Mouse (Mus musculus) A20 (cell line): Measurements from ENCODE around the gene Mgat5.

ENCODE experiments used
- DNase-seq: peaks from one replicate; pipeline ENCODE4 v3.0.0-alpha.2; 2011; ENCODE audit warnings: low read depth, low spot score

The Mgat5 gene

GRCm38 (mm10) chr1:127434829-127435228 lies 230.0 kb downstream of the Mgat5 start:
- no peak for DNase-seq

GRCm38 (mm10) chr1:127437091-127437490 lies 232.3 kb downstream of the Mgat5 start:
- no peak for DNase-seq

GRCm38 (mm10) chr1:127439452-127439891 lies 234.7 kb downstream of the Mgat5 start:
- no peak for DNase-seq

- no peak for DNase-seq
Measured at GRCm38 (mm10) chr1:127441007-127441406, 236.2 kb downstream of the Mgat5 start.

- DNase-seq: peak; percentile 19
Measured at GRCm38 (mm10) chr1:127441736-127442135, 236.9 kb downstream of the Mgat5 start.

- peak; percentile 12 for DNase-seq
Measured at GRCm38 (mm10) chr1:127442880-127443877, 238.4 kb downstream of the Mgat5 start.

GRCm38 (mm10) chr1:127444836-127445485 lies 240.1 kb downstream of the Mgat5 start:
- DNase-seq: no peak

- no peak for DNase-seq
Measured at GRCm38 (mm10) chr1:127453397-127453796, 248.6 kb downstream of the Mgat5 start.

GRCm38 (mm10) chr1:127459015-127459451 lies 254.2 kb downstream of the Mgat5 start:
- peak; percentile 56 for DNase-seq

- no peak for DNase-seq
Measured at GRCm38 (mm10) chr1:127459576-127459975, 254.8 kb downstream of the Mgat5 start.

- no peak for DNase-seq
Measured at GRCm38 (mm10) chr1:127461017-127461416, 256.2 kb downstream of the Mgat5 start.

GRCm38 (mm10) chr1:127464041-127464440 lies 259.2 kb downstream of the Mgat5 start:
- no peak for DNase-seq

GRCm38 (mm10) chr1:127465292-127465691 lies 260.5 kb downstream of the Mgat5 start:
- DNase-seq: no peak

GRCm38 (mm10) chr1:127467238-127467637 lies 262.4 kb downstream of the Mgat5 start:
- DNase-seq: no peak

- DNase-seq: peak; percentile 12
Measured at GRCm38 (mm10) chr1:127470175-127470574, 265.4 kb downstream of the Mgat5 start.

- no peak for DNase-seq
Measured at GRCm38 (mm10) chr1:127475756-127476155, 270.9 kb downstream of the Mgat5 start.

- DNase-seq: no peak
Measured at GRCm38 (mm10) chr1:127482911-127483310, 278.1 kb downstream of the Mgat5 start.

GRCm38 (mm10) chr1:127484188-127484587 lies 279.4 kb downstream of the Mgat5 start:
- DNase-seq: peak; percentile 11

- peak; percentile 61 for DNase-seq
Measured at GRCm38 (mm10) chr1:127484826-127485225, 280.0 kb downstream of the Mgat5 start.

GRCm38 (mm10) chr1:127487161-127487560 lies 282.3 kb downstream of the Mgat5 start:
- DNase-seq: peak; percentile 68

- peak; percentile 50 for DNase-seq
Measured at GRCm38 (mm10) chr1:127496737-127497543, 292.1 kb downstream of the Mgat5 start.

- DNase-seq: no peak
Measured at GRCm38 (mm10) chr1:127498746-127499145, 293.9 kb downstream of the Mgat5 start.
